Mouse (Mus musculus) embryonic facial prominence, embryonic 10.5 days (tissue): ENCODE results near the gene Rfx6. TPM values are rescaled to one million over a fixed set of nuclear protein-coding genes. Genes with fewer than 3 reads are reported as not detected.

Experiments used
- DNase-seq: peaks from one replicate; pipeline ENCODE4 v3.0.0-alpha.2; 2017; ENCODE audit warnings: low spot score
- H3K27ac ChIP-seq: fragments of 300-500 bp; sonication (generic); replicated peaks from 2 replicates; pipeline ENCODE4 v1.5.1; 2016; ENCODE audit warnings: mild to moderate bottlenecking
- H3K27me3 ChIP-seq: fragments of 300-500 bp; sonication (generic); replicated peaks from 2 replicates; pipeline ENCODE4 v1.6.1; 2016; ENCODE audit warnings: low read depth, mild to moderate bottlenecking; ENCODE audit not compliant: poor library complexity, severe bottlenecking
- H3K36me3 ChIP-seq: fragments of 300-500 bp; sonication (generic); replicated peaks from 2 replicates; pipeline ENCODE4 v1.6.1; 2016; ENCODE audit warnings: mild to moderate bottlenecking, moderate library complexity
- H3K4me1 ChIP-seq: fragments of 300-500 bp; sonication (generic); 2 replicates; pipeline ENCODE4 v1.6.1; 2016
- H3K4me3 ChIP-seq: fragments of 300-500 bp; sonication (generic); 2 replicates; pipeline ENCODE4 v1.5.1; 2016; ENCODE audit warnings: mild to moderate bottlenecking, moderate library complexity
- H3K9me3 ChIP-seq: fragments of 300-500 bp; sonication (generic); 2 replicates; pipeline ENCODE4 v1.6.1; 2016; ENCODE audit warnings: mild to moderate bottlenecking
- WGBS: fragments of 180-500 bp; shearing (Covaris S2); methylation state at CpG from one replicate; pipeline ENCODE4 v1.1.7; 2016; 5-methylcytosine and 5-hydroxymethylcytosine counted together
- polyA plus RNA-seq: library from polyadenylated mRNA; unstranded; fragments of >200 nt; fragmentation: Nextera tagmentation; extraction: Ambion mirVana; gene quantifications from 2 replicates; pipeline ENCODE4 v1.2.1, GENCODE M21; 2016

Gene Rfx6
- 0.05 and 0.20 TPM in 2 replicates for polyA plus RNA-seq

DNA sequence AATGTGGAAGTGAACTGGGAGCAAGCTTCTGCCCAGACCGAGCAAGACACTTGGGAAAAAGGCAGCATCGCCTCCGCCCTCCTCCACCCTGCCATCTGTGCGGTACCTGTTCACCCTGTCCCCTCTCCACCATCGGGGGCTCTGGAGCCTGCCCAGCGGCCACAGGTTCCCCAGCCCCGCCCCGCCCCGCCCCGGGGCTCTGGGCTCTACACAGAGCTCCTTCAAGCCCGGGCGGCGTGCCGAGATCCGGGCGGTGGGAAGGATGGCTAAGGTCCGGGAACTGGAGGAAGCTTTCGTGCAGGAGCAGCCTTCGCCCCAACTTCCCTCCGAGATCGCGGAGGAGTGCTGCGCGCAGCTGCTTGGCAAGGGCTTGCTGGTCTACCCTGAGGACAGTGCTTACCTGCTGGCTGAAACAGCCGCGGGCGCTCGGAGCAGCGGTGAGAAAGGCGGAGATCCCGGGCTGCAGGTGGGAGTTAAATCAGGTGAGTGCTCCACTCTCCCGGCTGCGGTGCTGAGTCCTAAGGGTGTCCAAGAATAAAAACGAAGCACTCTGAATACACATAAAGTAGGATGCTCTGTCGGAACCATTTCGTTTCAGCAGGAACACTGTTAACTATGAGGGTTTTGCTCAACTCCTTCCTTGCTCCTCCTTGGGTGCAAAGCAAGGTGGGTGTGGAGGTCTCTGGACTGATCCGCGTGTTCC is at the start of gene Rfx6:
TSS of gene Rfx6 (plus strand) at position 209 of the 703 bp plus-strand sequence.
- H3K27me3 ChIP-seq: peaks cover 48% of the 10 kb centered on the region
- H3K4me1 ChIP-seq: peaks cover 10% of the 10 kb centered on the region
- peak; percentile 61 for DNase-seq
- peak within 1 kb of the TSS; percentile 62 for H3K4me3 ChIP-seq
- no peak within 1 kb of the TSS for H3K27ac ChIP-seq
- under 1% methylated on average over 38 of the region's 38 CpGs for WGBS
- H3K36me3 ChIP-seq: no peaks in the 10 kb centered on the region
- no peaks in the 10 kb centered on the region for H3K9me3 ChIP-seq

DNA sequence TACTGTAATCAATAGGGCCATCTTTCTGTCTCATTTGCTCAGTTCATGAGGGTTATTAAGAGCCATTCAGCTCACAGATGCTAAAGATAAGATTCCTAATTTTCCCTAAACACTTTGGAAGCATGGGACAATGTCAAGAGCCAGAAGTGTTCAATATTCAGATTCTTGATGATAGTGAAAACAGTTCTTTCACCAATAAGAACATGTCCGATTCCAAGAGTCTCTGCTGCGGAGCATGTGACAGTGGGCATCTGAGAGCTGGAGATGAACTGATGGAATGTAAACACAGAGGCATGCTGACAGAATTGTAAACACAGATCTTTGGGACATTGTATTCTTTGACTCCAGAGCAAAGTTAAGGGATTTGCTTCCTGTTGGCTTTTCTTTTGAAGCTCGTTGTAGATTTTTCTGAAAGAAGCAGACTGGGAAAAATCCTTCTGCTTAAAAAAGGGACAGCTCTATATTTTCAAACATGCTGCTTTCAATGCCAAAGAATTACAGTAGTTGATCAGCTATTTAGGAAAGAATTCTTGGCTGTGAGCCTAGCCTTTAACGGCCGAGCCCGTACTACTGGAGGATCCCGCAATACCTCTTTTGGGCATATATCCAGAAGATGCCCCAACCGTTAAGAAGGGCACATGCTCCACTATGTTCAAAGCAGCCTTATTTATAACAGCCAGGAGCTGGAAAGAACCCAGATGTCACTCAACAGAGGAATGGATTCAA is 46.0 kb upstream of the Rfx6 start, which contains the start of gene Gprc6a:
TSS of gene Gprc6a (minus strand) at position 51 of the 726 bp plus-strand sequence.
- Histone ChIP-seq H3K4me3 (no peak within 1 kb of the TSS), H3K27ac (no peak within 1 kb of the TSS)
- WGBS: 84% methylated on average over 8 of the region's 8 CpGs

GRCm38 (mm10) chr10:51649506-51650221 is 27.9 kb upstream of the Rfx6 start:
- Histone ChIP-seq H3K4me3 (no peak overlapping the region), H3K9me3 (no peaks in the 10 kb centered on the region), H3K27me3 (no peaks in the 10 kb centered on the region), H3K4me1 (no peaks in the 10 kb centered on the region), H3K27ac (no peak overlapping the region), H3K36me3 (no peaks in the 10 kb centered on the region)
- no peak for DNase-seq
- WGBS: 74% methylated on average over 3 of the region's 3 CpGs

More for the DNA sequence above, 46.0 kb upstream of the Rfx6 start, which contains the start of gene Gprc6a:
- Histone ChIP-seq H3K27me3 (no peaks in the 10 kb centered on the region), H3K4me1 (no peaks in the 10 kb centered on the region), H3K36me3 (no peaks in the 10 kb centered on the region), H3K9me3 (no peaks in the 10 kb centered on the region)
- no peak for DNase-seq

DNA sequence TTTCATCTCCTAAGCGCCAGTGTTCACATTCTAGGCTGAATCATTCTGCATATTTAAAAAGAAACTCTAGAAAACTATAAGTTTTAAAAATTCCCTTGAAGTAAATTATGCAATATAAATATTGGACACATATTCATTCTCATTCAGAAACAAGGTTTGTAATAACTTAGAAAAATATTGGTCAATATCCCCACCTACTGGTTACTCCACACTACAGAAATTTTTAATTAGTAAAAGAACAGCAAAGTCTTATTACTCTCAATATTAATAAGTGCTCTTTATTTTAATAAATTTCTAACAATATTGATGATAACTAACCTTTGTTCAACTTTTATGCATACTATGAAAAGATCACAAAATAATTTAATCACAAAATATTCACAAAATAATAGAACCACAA is 20.2 kb upstream of the Rfx6 start:
- WGBS: 74% methylated on average over 1 of the region's 1 CpGs
- no peak for DNase-seq
- no peaks in the 10 kb centered on the region for H3K27me3 ChIP-seq
- H3K4me1 ChIP-seq: no peaks in the 10 kb centered on the region
- no peaks in the 10 kb centered on the region for H3K36me3 ChIP-seq
- H3K4me3 ChIP-seq: no peak overlapping the region
- no peaks in the 10 kb centered on the region for H3K9me3 ChIP-seq
- no peak overlapping the region for H3K27ac ChIP-seq

GRCm38 (mm10) chr10:51669334-51669733 is 8.2 kb upstream of the Rfx6 start:
- H3K4me3 ChIP-seq: no peak overlapping the region
- H3K27ac ChIP-seq: no peak overlapping the region
- H3K27me3 ChIP-seq: no peaks in the 10 kb centered on the region
- no peaks in the 10 kb centered on the region for H3K9me3 ChIP-seq
- DNase-seq: no peak
- H3K36me3 ChIP-seq: no peaks in the 10 kb centered on the region
- H3K4me1 ChIP-seq: no peaks in the 10 kb centered on the region

DNA sequence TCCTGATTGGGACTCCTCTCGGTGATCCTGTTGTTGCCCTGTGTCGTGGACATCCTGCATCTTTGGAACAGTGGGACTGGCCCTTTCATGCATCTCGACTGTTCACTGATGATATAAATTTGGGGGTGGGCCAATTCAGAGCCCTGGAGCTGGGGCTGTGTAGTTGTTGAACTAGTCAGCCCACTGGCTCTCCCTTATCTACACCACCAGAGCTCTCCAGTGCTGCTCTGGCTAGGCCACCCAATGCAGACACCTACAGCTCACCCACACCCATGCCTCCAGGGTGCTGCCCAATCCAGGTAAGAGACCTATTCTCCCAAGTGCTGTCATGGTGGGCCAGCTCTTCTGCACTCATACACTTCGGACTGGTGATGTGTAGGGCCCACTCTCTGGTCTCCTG is 6.0 kb upstream of the Rfx6 start:
- WGBS: 83% methylated on average over 4 of the region's 4 CpGs

DNA sequence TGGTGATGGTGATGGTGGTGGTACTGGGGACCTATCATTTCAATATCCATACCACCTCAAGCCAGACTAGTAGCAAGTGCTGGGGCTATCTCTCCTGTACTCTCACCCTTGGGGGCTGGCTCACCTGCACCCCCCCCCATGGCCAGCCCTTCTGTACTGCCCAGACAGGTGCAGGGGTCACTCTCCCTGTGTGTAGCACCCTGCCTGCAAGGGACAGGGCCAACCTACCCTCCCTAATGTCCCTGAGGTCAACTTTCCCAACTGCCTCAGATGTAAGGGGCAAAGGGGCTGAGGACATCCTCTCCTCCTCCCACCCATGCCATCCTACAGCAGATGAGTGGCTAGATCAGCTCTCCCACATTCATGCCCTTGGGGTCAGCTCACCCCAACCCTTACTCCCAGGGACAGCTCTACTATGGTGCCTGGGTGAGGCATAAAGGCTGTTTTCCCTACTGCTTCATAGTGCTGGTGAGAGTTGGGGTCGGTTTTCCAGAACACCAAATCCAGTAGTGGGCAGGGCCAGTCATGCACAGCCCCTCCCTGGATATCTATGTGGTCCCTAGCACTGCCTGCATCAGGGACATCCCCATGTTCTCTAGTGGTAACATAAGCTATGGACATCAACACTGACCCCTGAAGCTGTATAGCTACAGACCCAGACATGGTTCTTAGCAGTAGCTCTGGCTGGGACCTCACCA is 5.3 kb upstream of the Rfx6 start:
- WGBS: 52% methylated on average over 1 of the region's 1 CpGs
- Histone ChIP-seq H3K4me1 (no peaks in the 10 kb centered on the region), H3K27me3 (peaks cover 21% of the 10 kb centered on the region), H3K36me3 (no peaks in the 10 kb centered on the region), H3K9me3 (no peaks in the 10 kb centered on the region), H3K4me3 (no peak overlapping the region), H3K27ac (no peak overlapping the region)
- DNase-seq: no peak

More for the DNA sequence above, 6.0 kb upstream of the Rfx6 start:
- Histone ChIP-seq H3K36me3 (no peaks in the 10 kb centered on the region), H3K27ac (no peak overlapping the region), H3K4me3 (no peak overlapping the region), H3K4me1 (no peaks in the 10 kb centered on the region), H3K27me3 (peaks cover 15% of the 10 kb centered on the region), H3K9me3 (no peaks in the 10 kb centered on the region)
- DNase-seq: no peak

DNA sequence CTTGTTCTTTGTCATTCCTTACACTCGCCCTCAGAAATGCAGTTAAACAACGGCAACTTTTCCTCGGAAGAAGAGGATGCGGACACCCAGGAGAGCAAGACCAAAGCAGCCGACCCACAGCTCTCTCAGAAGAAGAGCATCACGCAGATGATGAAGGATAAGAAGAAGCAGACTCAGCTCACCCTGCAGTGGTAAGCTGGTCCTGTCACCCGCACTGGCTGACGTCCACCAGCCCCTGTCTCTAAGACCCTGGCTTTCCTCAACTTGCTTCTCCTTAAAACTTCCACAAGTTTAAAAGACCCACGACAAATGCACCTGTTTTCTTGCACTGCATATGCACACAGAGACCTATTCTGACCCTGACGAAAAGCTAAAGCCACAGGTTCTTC is 689 bp downstream of the Rfx6 start:
- 4% methylated on average over 10 of the region's 10 CpGs for WGBS
- peak; percentile 28 for DNase-seq
- Histone ChIP-seq H3K4me3 (peak overlapping the region; percentile 62), H3K27ac (no peak overlapping the region), H3K36me3 (no peaks in the 10 kb centered on the region), H3K4me1 (peaks cover 10% of the 10 kb centered on the region), H3K9me3 (no peaks in the 10 kb centered on the region), H3K27me3 (peaks cover 48% of the 10 kb centered on the region)

DNA sequence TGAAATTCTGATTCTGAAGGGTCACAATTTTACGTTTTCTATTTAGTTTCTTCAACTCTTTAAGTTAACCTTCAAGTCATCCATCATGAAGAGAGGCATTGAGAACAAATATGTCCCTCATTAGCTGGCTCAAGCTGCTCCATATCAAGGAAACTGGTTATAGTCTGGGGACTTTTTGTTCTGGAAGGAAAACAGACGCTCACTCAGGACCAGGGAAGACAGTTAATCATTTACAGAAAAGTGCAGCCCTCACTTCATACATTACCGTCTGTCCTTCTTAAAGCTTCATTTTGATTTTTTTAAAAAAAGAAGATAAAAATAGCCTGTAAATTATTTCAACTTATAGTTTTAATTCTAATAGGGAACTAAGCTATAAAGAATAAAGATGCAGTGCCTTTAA is 43.3 kb downstream of the Rfx6 start:
- no peak overlapping the region for H3K4me3 ChIP-seq
- no peaks in the 10 kb centered on the region for H3K9me3 ChIP-seq
- no peaks in the 10 kb centered on the region for H3K27me3 ChIP-seq
- H3K36me3 ChIP-seq: no peaks in the 10 kb centered on the region
- no peak for DNase-seq
- H3K4me1 ChIP-seq: no peaks in the 10 kb centered on the region
- no peak overlapping the region for H3K27ac ChIP-seq
- WGBS: 47% methylated on average over 3 of the region's 3 CpGs

DNA sequence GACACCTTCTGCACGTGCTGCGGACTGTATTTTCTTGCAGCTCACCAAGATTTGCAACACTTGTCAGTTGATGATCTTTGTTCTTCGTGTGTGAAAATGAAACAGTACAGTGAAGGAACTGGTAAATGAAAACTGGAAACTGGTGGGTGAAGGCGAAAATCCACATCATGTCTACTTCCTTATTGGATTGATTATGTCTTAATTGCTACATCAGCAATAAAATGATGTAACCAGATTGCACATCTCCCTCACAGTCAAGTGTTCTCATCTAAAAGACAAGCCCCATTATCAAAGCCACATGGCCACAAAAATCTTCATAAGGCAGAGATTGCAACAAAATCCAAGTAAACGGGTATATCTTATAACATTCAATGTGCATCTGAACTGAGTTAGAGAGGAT is 83.9 kb downstream of the Rfx6 start:
- H3K27ac ChIP-seq: no peak overlapping the region
- no peaks in the 10 kb centered on the region for H3K36me3 ChIP-seq
- no peaks in the 10 kb centered on the region for H3K4me1 ChIP-seq
- H3K4me3 ChIP-seq: no peak overlapping the region
- H3K9me3 ChIP-seq: no peaks in the 10 kb centered on the region
- DNase-seq: no peak
- 88% methylated on average over 5 of the region's 5 CpGs for WGBS
- no peaks in the 10 kb centered on the region for H3K27me3 ChIP-seq

DNA sequence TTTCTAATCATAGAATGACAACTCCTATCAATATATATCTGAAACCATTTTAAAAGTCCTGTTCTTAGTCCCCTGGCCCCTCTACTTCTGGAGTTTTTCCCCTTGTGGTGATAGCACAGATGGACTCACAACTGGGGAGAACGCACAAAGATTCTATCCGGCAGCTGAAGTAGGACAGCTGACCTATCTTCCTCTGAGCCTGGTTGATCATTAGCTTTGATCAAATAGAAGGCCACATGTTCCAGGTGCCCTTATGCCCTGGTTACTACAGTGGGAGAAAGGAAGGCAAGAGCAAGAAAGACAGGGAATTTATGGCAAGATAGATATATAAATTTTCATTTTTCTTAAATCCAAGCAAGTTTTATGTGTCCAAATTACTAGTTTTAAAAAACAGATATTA is 85.7 kb downstream of the Rfx6 start:
- WGBS: 92% methylated on average over 2 of the region's 2 CpGs
- no peak for DNase-seq
- no peaks in the 10 kb centered on the region for H3K27me3 ChIP-seq
- no peak overlapping the region for H3K27ac ChIP-seq
- H3K4me1 ChIP-seq: no peaks in the 10 kb centered on the region
- H3K36me3 ChIP-seq: no peaks in the 10 kb centered on the region
- H3K4me3 ChIP-seq: no peak overlapping the region
- H3K9me3 ChIP-seq: no peaks in the 10 kb centered on the region

DNA sequence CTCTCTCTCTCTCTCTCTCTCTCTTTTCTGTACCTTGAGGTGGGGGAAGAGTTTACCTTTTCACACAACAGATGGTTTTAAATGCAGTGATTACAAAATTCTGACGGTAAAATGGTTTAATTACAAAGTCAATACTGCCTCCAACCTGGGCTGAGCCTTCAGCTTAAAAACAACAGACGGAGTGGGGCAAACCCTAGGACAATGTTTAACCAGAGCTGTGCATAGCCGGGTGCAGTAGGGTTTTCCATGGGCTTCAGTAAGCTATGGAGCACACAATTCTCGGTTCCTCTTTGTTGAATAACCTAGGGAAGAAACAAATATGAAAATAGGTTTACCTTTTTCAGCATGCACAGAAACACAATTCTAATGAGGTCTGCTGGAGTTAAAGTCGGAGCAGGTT is 90.9 kb downstream of the Rfx6 start:
- H3K4me3 ChIP-seq: no peak overlapping the region
- H3K4me1 ChIP-seq: no peaks in the 10 kb centered on the region
- no peaks in the 10 kb centered on the region for H3K9me3 ChIP-seq
- H3K27me3 ChIP-seq: no peaks in the 10 kb centered on the region
- no peak for DNase-seq
- no peaks in the 10 kb centered on the region for H3K36me3 ChIP-seq
- H3K27ac ChIP-seq: no peak overlapping the region
- 55% methylated on average over 5 of the region's 5 CpGs for WGBS
